Mouse (Mus musculus) heart, embryonic 12.5 days (tissue): ENCODE results near the gene Leprot. TPM values are rescaled to one million over a fixed set of nuclear protein-coding genes. Genes with fewer than 3 reads are reported as not detected.

Source experiments
- ATAC-seq: fragments of 200-750 bp; cut with Nextera tagmentation; 2 replicates; pipeline ENCODE4 v1.8.0; 2017; ENCODE audit warnings: moderate TSS enrichment, moderate library complexity; ENCODE audit not compliant: insufficient number of reproducible peaks, low FRiP score
- H3K27ac ChIP-seq: fragments of 300-500 bp; sonication (generic); 2 replicates; pipeline ENCODE4 v1.5.1; 2016; ENCODE audit warnings: mild to moderate bottlenecking, moderate library complexity; ENCODE audit not compliant: poor library complexity, severe bottlenecking
- H3K27me3 ChIP-seq: fragments of 300-500 bp; sonication (generic); replicated peaks from 2 replicates; pipeline ENCODE4 v1.6.1; 2016; ENCODE audit warnings: mild to moderate bottlenecking, moderate library complexity
- H3K36me3 ChIP-seq: fragments of 300-500 bp; sonication (generic); 2 replicates; pipeline ENCODE4 v1.6.1; 2016; ENCODE audit warnings: mild to moderate bottlenecking, moderate library complexity
- H3K4me1 ChIP-seq: fragments of 300-500 bp; sonication (generic); replicated peaks from 2 replicates; pipeline ENCODE4 v1.6.1; 2016; ENCODE audit warnings: mild to moderate bottlenecking
- H3K4me2 ChIP-seq: fragments of 300-500 bp; sonication (generic); 2 replicates; pipeline ENCODE4 v1.6.1; 2016; ENCODE audit warnings: mild to moderate bottlenecking, moderate library complexity
- H3K4me3 ChIP-seq: fragments of 300-500 bp; sonication (generic); 2 replicates; pipeline ENCODE4 v1.5.1; 2016; ENCODE audit warnings: mild to moderate bottlenecking
- H3K9ac ChIP-seq: fragments of 300-500 bp; sonication (generic); 2 replicates; pipeline ENCODE4 v1.6.1; 2016; ENCODE audit warnings: mild to moderate bottlenecking, moderate library complexity
- H3K9me3 ChIP-seq: fragments of 300-500 bp; sonication (generic); replicated peaks from 2 replicates; pipeline ENCODE4 v1.6.1; 2016; ENCODE audit warnings: mild to moderate bottlenecking, moderate library complexity
- WGBS: fragments of 180-500 bp; shearing (Covaris S2); methylation state at CpG from one replicate; pipeline ENCODE4 v1.1.7; 2016; 5-methylcytosine and 5-hydroxymethylcytosine counted together
- polyA plus RNA-seq: library from polyadenylated mRNA; unstranded; fragments of >200 nt; fragmentation: Nextera tagmentation; extraction: Ambion mirVana; gene quantifications from 2 replicates; pipeline ENCODE4 v1.2.1, GENCODE M21; 2016

Leprot gene
- polyA plus RNA-seq, 1 experiment from 2014 or later: 80.0 TPM

- H3K4me3 ChIP-seq: no peak overlapping the region
- H3K4me2 ChIP-seq: no peak overlapping the region
- H3K36me3 ChIP-seq: peaks cover 34% of the 10 kb centered on the region
- peaks cover 11% of the 10 kb centered on the region for H3K9me3 ChIP-seq
- no peak for ATAC-seq
- H3K27me3 ChIP-seq: no peaks in the 10 kb centered on the region
- H3K9ac ChIP-seq: no peak overlapping the region
- H3K4me1 ChIP-seq: no peaks in the 10 kb centered on the region
- no peak overlapping the region for H3K27ac ChIP-seq
- 89% methylated on average over 4 of the region's 4 CpGs for WGBS
Measured at GRCm38 (mm10) chr4:101664766-101665165, 17.2 kb downstream of the Leprot start.

GRCm38 (mm10) chr4:101669161-101669560 is 21.6 kb downstream of the Leprot start:
- peaks cover 6% of the 10 kb centered on the region for H3K9me3 ChIP-seq
- 68% methylated on average over 5 of the region's 5 CpGs for WGBS

GRCm38 (mm10) chr4:101669811-101670210 is 22.3 kb downstream of the Leprot start:
- H3K27me3 ChIP-seq: no peaks in the 10 kb centered on the region
- no peak overlapping the region for H3K4me3 ChIP-seq
- H3K27ac ChIP-seq: no peak overlapping the region
- H3K4me2 ChIP-seq: no peak overlapping the region
- H3K36me3 ChIP-seq: no peaks in the 10 kb centered on the region
- 73% methylated on average over 5 of the region's 5 CpGs for WGBS
- ATAC-seq: no peak
- no peak overlapping the region for H3K9ac ChIP-seq
- peaks cover 6% of the 10 kb centered on the region for H3K9me3 ChIP-seq
- no peaks in the 10 kb centered on the region for H3K4me1 ChIP-seq

More at GRCm38 (mm10) chr4:101669161-101669560, 21.6 kb downstream of the Leprot start:
- Histone ChIP-seq H3K4me1 (no peaks in the 10 kb centered on the region), H3K27me3 (no peaks in the 10 kb centered on the region), H3K9ac (no peak overlapping the region), H3K4me3 (no peak overlapping the region), H3K4me2 (no peak overlapping the region), H3K27ac (no peak overlapping the region), H3K36me3 (no peaks in the 10 kb centered on the region)
- ATAC-seq: no peak

GRCm38 (mm10) chr4:101674790-101675189 is 27.3 kb downstream of the Leprot start:
- 60% methylated on average over 5 of the region's 5 CpGs for WGBS
- ATAC-seq: no peak
- no peaks in the 10 kb centered on the region for H3K9me3 ChIP-seq
- H3K4me1 ChIP-seq: no peaks in the 10 kb centered on the region
- H3K4me3 ChIP-seq: no peak overlapping the region
- H3K27me3 ChIP-seq: no peaks in the 10 kb centered on the region
- no peaks in the 10 kb centered on the region for H3K36me3 ChIP-seq
- no peak overlapping the region for H3K9ac ChIP-seq
- H3K27ac ChIP-seq: no peak overlapping the region
- H3K4me2 ChIP-seq: no peak overlapping the region

GRCm38 (mm10) chr4:101675726-101676125 is 28.2 kb downstream of the Leprot start:
- no peak overlapping the region for H3K9ac ChIP-seq
- no peaks in the 10 kb centered on the region for H3K27me3 ChIP-seq
- H3K4me2 ChIP-seq: no peak overlapping the region
- H3K9me3 ChIP-seq: no peaks in the 10 kb centered on the region
- H3K4me3 ChIP-seq: no peak overlapping the region
- H3K36me3 ChIP-seq: no peaks in the 10 kb centered on the region
- H3K4me1 ChIP-seq: no peaks in the 10 kb centered on the region
- H3K27ac ChIP-seq: no peak overlapping the region
- no peak for ATAC-seq
- 59% methylated on average over 4 of the region's 4 CpGs for WGBS

- 82% methylated on average over 4 of the region's 4 CpGs for WGBS
- Histone ChIP-seq H3K4me1 (no peaks in the 10 kb centered on the region), H3K27me3 (no peaks in the 10 kb centered on the region), H3K9me3 (no peaks in the 10 kb centered on the region), H3K36me3 (no peaks in the 10 kb centered on the region), H3K9ac (no peak overlapping the region), H3K27ac (no peak overlapping the region), H3K4me2 (no peak overlapping the region), H3K4me3 (no peak overlapping the region)
- no peak for ATAC-seq
Measured at GRCm38 (mm10) chr4:101682620-101683019, 35.1 kb downstream of the Leprot start.

GRCm38 (mm10) chr4:101683086-101683485 is 35.6 kb downstream of the Leprot start:
- Histone ChIP-seq H3K36me3 (no peaks in the 10 kb centered on the region), H3K9me3 (no peaks in the 10 kb centered on the region), H3K4me2 (no peak overlapping the region), H3K4me1 (no peaks in the 10 kb centered on the region), H3K9ac (no peak overlapping the region), H3K4me3 (no peak overlapping the region), H3K27ac (no peak overlapping the region), H3K27me3 (no peaks in the 10 kb centered on the region)
- ATAC-seq: no peak
- WGBS: 56% methylated on average over 3 of the region's 3 CpGs

- ATAC-seq: no peak
- H3K27ac ChIP-seq: no peak overlapping the region
- no peak overlapping the region for H3K9ac ChIP-seq
- no peaks in the 10 kb centered on the region for H3K27me3 ChIP-seq
- H3K4me2 ChIP-seq: no peak overlapping the region
- no peaks in the 10 kb centered on the region for H3K36me3 ChIP-seq
- 71% methylated on average over 3 of the region's 3 CpGs for WGBS
- H3K4me1 ChIP-seq: no peaks in the 10 kb centered on the region
- H3K4me3 ChIP-seq: no peak overlapping the region
- H3K9me3 ChIP-seq: no peaks in the 10 kb centered on the region
Measured at GRCm38 (mm10) chr4:101684821-101685220, 37.3 kb downstream of the Leprot start.

GRCm38 (mm10) chr4:101686227-101686810 is 38.8 kb downstream of the Leprot start:
- no peak for ATAC-seq
- 66% methylated on average over 13 of the region's 13 CpGs for WGBS

GRCm38 (mm10) chr4:101689241-101689640 is 41.7 kb downstream of the Leprot start:
- Histone ChIP-seq H3K9me3 (0 out of 2 replicates have a peak, but pooled peaks cover 5% of the 10 kb centered on the region), H3K9ac (no peak overlapping the region), H3K36me3 (no peaks in the 10 kb centered on the region), H3K4me2 (no peak overlapping the region), H3K4me1 (no peaks in the 10 kb centered on the region), H3K27ac (no peak overlapping the region), H3K27me3 (no peaks in the 10 kb centered on the region), H3K4me3 (no peak overlapping the region)
- no peak for ATAC-seq
- 67% methylated on average over 4 of the region's 4 CpGs for whole genome bisulfite sequencing

More at GRCm38 (mm10) chr4:101686227-101686810, 38.8 kb downstream of the Leprot start:
- no peak overlapping the region for H3K27ac ChIP-seq
- H3K4me2 ChIP-seq: no peak overlapping the region
- H3K27me3 ChIP-seq: no peaks in the 10 kb centered on the region
- H3K9me3 ChIP-seq: 0 out of 2 replicates have a peak, but pooled peaks cover 5% of the 10 kb centered on the region
- H3K4me3 ChIP-seq: no peak overlapping the region
- H3K36me3 ChIP-seq: no peaks in the 10 kb centered on the region
- no peaks in the 10 kb centered on the region for H3K4me1 ChIP-seq
- H3K9ac ChIP-seq: no peak overlapping the region

GRCm38 (mm10) chr4:101689645-101690044 is 42.1 kb downstream of the Leprot start:
- Histone ChIP-seq H3K4me2 (no peak overlapping the region), H3K36me3 (no peaks in the 10 kb centered on the region), H3K4me3 (no peak overlapping the region), H3K27me3 (no peaks in the 10 kb centered on the region), H3K9ac (no peak overlapping the region), H3K4me1 (no peaks in the 10 kb centered on the region), H3K27ac (no peak overlapping the region), H3K9me3 (0 out of 2 replicates have a peak, but pooled peaks cover 5% of the 10 kb centered on the region)
- ATAC-seq: no peak
- 73% methylated on average over 5 of the region's 5 CpGs for WGBS

- Histone ChIP-seq H3K9me3 (0 out of 2 replicates have a peak, but pooled peaks cover 5% of the 10 kb centered on the region), H3K27ac (no peak overlapping the region), H3K27me3 (no peaks in the 10 kb centered on the region), H3K36me3 (no peaks in the 10 kb centered on the region), H3K9ac (no peak overlapping the region), H3K4me2 (no peak overlapping the region), H3K4me3 (no peak overlapping the region), H3K4me1 (no peaks in the 10 kb centered on the region)
- ATAC-seq: no peak
- 66% methylated on average over 4 of the region's 4 CpGs for WGBS
Measured at GRCm38 (mm10) chr4:101692892-101693291, 45.4 kb downstream of the Leprot start.
